ENCODE assay signal across 19 mouse cellular contexts in genomic region chr13:6005901-6006300, GRCm38 (mm10).
DNase-seq lines count a peak whose midpoint lies in the region; ATAC-seq and TF ChIP-seq lines count a peak whose summit lies in the region.
"Had no signal": no experiment of that assay in that cellular context is flagged by ENCODE, and none has a peak within 500 bp of the region (broad histone marks: within the 10 kb centered on the region; RNA-seq: fewer than 3 reads in every experiment).

No protein-coding gene starts in this region.

- H3K4me1 ChIP-seq in cerebellum, adult 2 months (ENCODE audit: control insufficient read depth, insufficient read depth, low read length) = no peaks in the 10 kb centered on the region
- H3K4me1 ChIP-seq in hindbrain, embryonic 14.5 days (replicated peaks; ENCODE audit: control insufficient read depth, insufficient read depth, low read length) = no peaks in the 10 kb centered on the region
- H3K4me1 ChIP-seq in hindbrain, embryonic 10.5 days (replicated peaks) = 0 out of 2 replicates have a peak, but pooled peaks cover 6% of the 10 kb centered on the region
- no peaks in the 10 kb centered on the region for H3K4me1 ChIP-seq in forebrain, postnatal 0 days (ENCODE audit: insufficient read depth)
- H3K4me1 ChIP-seq: embryonic facial prominence, embryonic 12.5 days; heart, embryonic 10.5 days had no signal

- H3K27ac ChIP-seq in cerebellum, adult 2 months (ENCODE audit: insufficient read depth, low read length) = no peak overlapping the region
- H3K27ac ChIP-seq in hindbrain, embryonic 14.5 days = no peak overlapping the region
- no peak overlapping the region for H3K27ac ChIP-seq in hindbrain, embryonic 10.5 days
- H3K27ac ChIP-seq in forebrain, postnatal 0 days (ENCODE audit: low read depth, low read length) = no peak overlapping the region
- H3K27ac ChIP-seq: embryonic facial prominence, embryonic 12.5 days; heart, embryonic 10.5 days had no signal

- WGBS in cerebellum, adult 2 months = 73% methylated on average over 6 of the region's 6 CpGs
- WGBS in hindbrain, embryonic 14.5 days = 88% methylated on average over 6 of the region's 6 CpGs
- 92% methylated on average over 6 of the region's 6 CpGs for WGBS in hindbrain, embryonic 10.5 days
- WGBS in forebrain, postnatal 0 days = 81% methylated on average over 6 of the region's 6 CpGs

- H3K27me3 ChIP-seq in cerebellum, adult 2 months (ENCODE audit: control insufficient read depth, insufficient read depth, low read length) = no peaks in the 10 kb centered on the region
- no peaks in the 10 kb centered on the region for H3K27me3 ChIP-seq in hindbrain, embryonic 14.5 days (ENCODE audit: control insufficient read depth, insufficient read depth, low read length)
- H3K27me3 ChIP-seq in hindbrain, embryonic 10.5 days (ENCODE audit: insufficient read depth, poor library complexity, severe bottlenecking) = no peaks in the 10 kb centered on the region
- no peaks in the 10 kb centered on the region for H3K27me3 ChIP-seq in forebrain, postnatal 0 days (ENCODE audit: insufficient read depth, low read length)
- H3K27me3 ChIP-seq: embryonic facial prominence, embryonic 12.5 days had no signal

- no peak overlapping the region for H3K9ac ChIP-seq in hindbrain, embryonic 14.5 days
- no peak overlapping the region for H3K9ac ChIP-seq in forebrain, postnatal 0 days
- H3K9ac ChIP-seq: embryonic facial prominence, embryonic 12.5 days had no signal

- no peaks in the 10 kb centered on the region for H3K36me3 ChIP-seq in hindbrain, embryonic 14.5 days (replicated peaks; ENCODE audit: control insufficient read depth, insufficient read depth)
- H3K36me3 ChIP-seq in hindbrain, embryonic 10.5 days = no peaks in the 10 kb centered on the region
- no peaks in the 10 kb centered on the region; the same call in 1 of the 2 replicates for H3K36me3 ChIP-seq in forebrain, postnatal 0 days (ENCODE audit: insufficient read depth)
- H3K36me3 ChIP-seq: embryonic facial prominence, embryonic 12.5 days; heart, embryonic 10.5 days had no signal

- ATAC-seq in hindbrain, embryonic 14.5 days (ENCODE audit: low FRiP score) = no peak
- ATAC-seq in forebrain, postnatal 0 days = no peak
- ATAC-seq: inflammation-experienced regulatory T-cells, adult 6 months; intestine, postnatal 0 days had no signal

- peak; percentile 45 to 65 for DNase-seq in cerebellum, postnatal 25 days
- DNase-seq in cerebellum, adult 2 months = no peak
- DNase-seq in hindbrain, embryonic 14.5 days (ENCODE audit: low spot score) = peak; percentile 37
- no peak for DNase-seq in hindbrain, embryonic 10.5 days (ENCODE audit: low spot score)
- peak; percentile 79 for DNase-seq in left cerebral cortex, postnatal 4 days
- no peak for DNase-seq in left cerebral cortex, adult 9 months (ENCODE audit: low spot score in 2 of 2)
- peak; percentile 11 for DNase-seq in forebrain, postnatal 0 days
- DNase-seq: adrenal gland, adult 2 months; adrenal gland, postnatal 25 days; cerebellum, adult 9-10 months; gastrocnemius, postnatal 10 days; heart, adult 18-20 months; heart, postnatal 10 days; heart, postnatal 4 days; kidney, adult 8-10 months had no signal

- intact Hi-C loops in left cerebral cortex, postnatal 4 days (cut with DNase I) = no loop called here

- no peak for TF ChIP-seq POLR2A in cerebellum, adult 2 months (IDR thresholded peaks at IDR 0.05; ENCODE audit: borderline replicate concordance, insufficient read depth, low read length)

- no peaks in the 10 kb centered on the region for H3K9me3 ChIP-seq in hindbrain, embryonic 14.5 days (ENCODE audit: control insufficient read depth, low read length)
- H3K9me3 ChIP-seq in hindbrain, embryonic 10.5 days = no peaks in the 10 kb centered on the region
- no peaks in the 10 kb centered on the region for H3K9me3 ChIP-seq in forebrain, postnatal 0 days (ENCODE audit: low read length)
- H3K9me3 ChIP-seq: embryonic facial prominence, embryonic 12.5 days; heart, embryonic 10.5 days had no signal

- no peak for TF ChIP-seq CTCF in cerebellum, adult 2 months (IDR thresholded peaks at IDR 0.05; ENCODE audit: borderline replicate concordance, insufficient read depth, low read depth, low read length)
- TF ChIP-seq CTCF in forebrain, postnatal 0 days (IDR thresholded peaks at IDR 0.05; ENCODE audit: low read depth) = no peak

- H3K4me2 ChIP-seq in hindbrain, embryonic 14.5 days (replicated peaks) = no peak overlapping the region
- no peak overlapping the region for H3K4me2 ChIP-seq in forebrain, postnatal 0 days (ENCODE audit: low read depth)
- H3K4me2 ChIP-seq: embryonic facial prominence, embryonic 12.5 days had no signal

- no peak overlapping the region for H3K4me3 ChIP-seq in cerebellum, adult 2 months (replicated peaks; ENCODE audit: insufficient read depth, low read depth, low read length)
- no peak overlapping the region for H3K4me3 ChIP-seq in hindbrain, embryonic 14.5 days (replicated peaks; ENCODE audit: low read length)
- H3K4me3 ChIP-seq in hindbrain, embryonic 10.5 days = no peak overlapping the region
- no peak overlapping the region for H3K4me3 ChIP-seq in forebrain, postnatal 0 days (ENCODE audit: low read depth, low read length)
- H3K4me3 ChIP-seq: embryonic facial prominence, embryonic 12.5 days; heart, embryonic 10.5 days had no signal

Comparison
In these comparisons a context has a peak if more than half of its experiments do, and no peak if none do; other contexts are left out.
1. DNase-seq: peak in cerebellum, postnatal 25 days (2 of 2), hindbrain, embryonic 14.5 days (single experiment), left cerebral cortex, postnatal 4 days (single experiment) and forebrain, postnatal 0 days (single experiment); none in cerebellum, adult 2 months (0 of 2), hindbrain, embryonic 10.5 days (single experiment) and left cerebral cortex, adult 9 months (0 of 2).